Mouse (Mus musculus) CD4-positive, CD25-positive, alpha-beta regulatory T cell, adult 2 months (primary cell): ENCODE measurements around the gene Ddah2.

ENCODE experiments used
- DNase-seq: peaks from one replicate; pipeline ENCODE4 v3.0.0-alpha.2; 2012; ENCODE audit warnings: low read depth, low spot score

Gene Ddah2

DNA sequence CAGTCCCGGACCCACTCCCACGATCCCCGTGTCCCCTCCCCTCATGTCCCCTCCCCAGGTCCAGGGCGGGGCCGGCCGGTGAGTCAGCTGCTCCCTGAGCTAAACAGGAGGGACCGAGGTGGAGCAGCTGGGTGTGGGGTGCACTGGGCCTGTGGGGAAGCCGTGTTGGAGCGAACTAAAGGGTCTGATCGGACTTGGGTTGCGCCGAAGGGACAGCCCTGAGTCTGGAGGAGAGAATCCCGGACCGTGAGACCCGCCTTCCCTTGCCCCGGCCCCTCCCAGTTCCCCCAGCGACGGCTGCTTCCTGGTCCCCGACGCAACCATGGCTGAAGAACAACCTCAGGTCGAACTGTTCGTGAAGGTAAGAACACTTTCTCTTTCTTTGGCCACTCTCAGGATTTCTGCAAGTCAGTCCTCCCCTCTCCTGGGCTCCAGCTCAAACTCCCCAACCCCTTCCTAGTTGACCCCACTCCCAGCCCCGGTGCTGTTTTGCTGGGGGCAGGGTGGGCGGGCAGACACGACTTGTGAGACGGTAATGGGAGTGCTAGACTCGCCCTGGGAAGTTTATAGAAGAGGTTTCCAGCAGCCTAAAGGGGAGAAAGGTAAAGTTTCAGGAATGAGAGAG is 8.6 kb upstream of the Ddah2 start:
- peak; percentile 74 for DNase-seq

DNA sequence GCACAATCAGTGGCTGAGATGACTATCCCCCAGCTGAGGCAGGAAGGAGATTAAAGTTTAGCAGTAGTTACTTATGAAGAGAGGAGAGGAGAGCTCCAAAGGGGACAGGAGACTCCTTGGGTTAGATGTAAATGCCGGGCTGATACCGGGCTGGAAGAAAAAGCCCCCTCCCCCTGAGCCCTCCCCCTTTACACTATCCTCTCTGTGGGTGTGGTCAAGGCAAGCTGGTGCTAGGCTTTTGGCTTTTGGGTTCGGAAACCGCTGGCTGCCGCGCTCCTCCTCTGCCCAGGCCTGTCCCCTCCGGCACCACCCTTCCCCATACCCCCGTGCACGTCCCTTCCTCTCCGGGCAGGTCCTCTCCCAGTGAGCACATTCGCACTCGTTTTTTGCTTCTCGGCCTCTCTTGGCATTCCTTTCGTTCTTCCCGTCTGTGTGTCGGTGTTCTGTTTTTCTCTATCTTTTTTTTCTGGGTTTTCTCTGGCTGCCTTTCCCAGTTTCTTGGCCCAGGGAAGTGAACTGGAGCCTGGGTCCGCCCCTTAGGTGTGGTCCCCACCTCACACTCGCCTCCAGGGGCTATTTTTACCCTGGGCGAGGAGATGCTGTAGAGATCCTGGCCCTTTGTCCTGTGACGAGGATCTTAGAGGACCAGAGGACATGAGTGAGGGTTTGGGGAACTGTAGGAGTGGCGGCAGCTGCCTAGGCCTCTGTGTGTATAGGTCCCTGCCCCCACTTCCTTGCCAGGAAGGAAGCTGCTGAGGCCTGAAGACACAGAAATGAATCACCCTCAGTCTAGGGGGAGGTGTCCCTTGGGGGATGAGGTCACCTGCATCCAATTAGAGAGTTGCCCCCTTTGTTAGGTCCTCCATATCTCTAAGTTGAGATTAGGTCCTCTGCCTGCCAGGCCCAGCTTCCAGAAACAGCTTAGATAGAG is 7.4 kb upstream of the Ddah2 start:
- DNase-seq: peak; percentile 85

DNA sequence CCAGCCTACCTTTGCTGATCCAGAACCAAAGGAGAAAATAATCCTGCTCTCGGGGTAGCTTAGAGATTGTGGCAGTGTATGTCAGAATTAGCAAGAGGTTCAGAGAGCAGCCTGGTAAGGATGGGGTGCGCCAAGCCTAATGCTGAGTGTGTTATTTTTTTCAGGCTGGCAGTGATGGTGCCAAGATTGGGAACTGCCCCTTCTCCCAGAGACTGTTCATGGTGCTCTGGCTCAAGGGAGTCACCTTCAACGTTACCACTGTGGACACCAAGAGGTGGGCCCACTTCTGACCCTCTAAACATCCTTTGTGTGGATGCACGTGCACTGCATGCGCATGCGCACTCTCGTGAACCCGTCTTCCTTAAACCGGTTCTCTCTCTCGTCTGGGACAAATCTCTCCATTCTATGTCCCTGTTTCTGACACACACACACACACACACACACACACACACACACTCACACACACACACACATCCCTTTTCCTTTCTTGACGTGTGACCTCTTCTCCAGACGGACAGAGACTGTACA is 6.5 kb upstream of the Ddah2 start:
- no peak for DNase-seq

DNA sequence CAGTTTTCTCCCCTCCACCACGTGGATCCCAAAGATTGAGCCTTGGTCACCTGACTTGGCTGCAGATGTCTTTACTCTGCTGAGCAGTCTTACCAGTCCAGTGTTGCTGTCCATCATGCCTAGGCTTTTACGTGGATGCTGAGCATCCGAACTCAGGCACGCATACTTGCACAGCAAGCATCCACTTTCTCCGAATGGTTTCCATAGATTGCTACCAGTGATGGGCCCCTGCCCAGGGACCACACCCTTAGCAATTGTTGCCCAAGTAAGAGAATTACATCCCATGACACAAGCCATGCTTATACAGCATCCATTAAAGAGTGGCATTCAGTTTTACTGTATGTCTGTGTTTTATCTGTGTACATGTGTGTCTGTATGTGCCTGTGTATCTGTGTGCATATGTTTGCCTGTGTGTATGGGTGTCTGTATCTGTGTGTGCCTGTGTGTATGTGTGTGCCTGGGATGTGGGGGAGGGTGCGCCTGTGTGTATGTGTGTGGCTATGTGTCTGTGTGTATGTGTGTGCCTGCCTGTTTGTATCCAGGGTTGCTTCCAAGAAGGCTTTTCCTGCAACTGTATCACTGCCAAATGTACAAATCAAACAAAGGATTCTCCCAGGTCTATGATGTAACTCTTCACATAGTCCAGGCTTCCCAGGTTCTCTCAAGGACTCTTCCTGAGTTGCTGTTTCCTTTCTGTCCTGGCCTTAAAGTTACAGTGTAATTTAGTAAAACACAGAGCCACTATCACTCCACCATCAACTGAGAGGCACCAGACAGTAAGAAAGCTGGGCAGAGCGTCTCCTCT is 2.9 kb upstream of the Ddah2 start:
- no peak for DNase-seq

DNA sequence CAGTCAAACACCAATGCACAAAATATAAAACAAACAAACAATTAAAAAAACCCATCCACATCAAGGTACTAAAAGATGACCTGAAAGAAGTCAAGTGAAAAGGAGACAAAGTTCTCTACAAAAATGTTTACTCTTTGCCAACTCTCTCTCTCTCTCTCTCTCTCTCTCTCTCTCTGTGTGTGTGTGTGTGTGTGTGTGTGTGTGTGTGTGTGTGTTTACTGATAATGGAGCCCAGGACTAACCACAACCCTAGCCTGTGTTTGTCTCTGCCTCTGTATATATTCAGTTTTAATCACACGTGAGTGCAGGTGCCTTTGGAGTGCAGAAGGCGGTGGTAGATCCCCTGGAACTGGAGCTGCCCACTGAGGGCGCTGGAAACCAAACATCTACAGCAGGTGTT is 1.7 kb upstream of the Ddah2 start:
- DNase-seq: no peak

DNA sequence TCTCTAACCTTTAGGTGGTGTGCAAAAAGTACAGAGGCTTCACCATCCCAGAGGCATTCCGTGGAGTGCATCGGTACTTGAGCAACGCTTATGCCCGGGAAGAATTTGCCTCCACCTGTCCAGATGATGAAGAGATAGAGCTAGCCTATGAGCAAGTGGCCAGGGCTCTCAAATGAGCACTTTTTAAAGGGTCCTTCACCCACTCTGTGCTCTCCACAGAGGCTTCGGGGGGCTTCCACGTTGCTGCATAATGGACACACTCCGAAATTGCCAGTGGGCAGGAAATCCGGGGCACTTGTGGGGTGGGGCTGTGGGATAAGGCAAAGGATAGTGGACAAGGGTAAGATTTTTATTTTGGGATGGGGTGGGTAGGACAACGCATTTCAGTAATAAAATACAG is 519 bp upstream of the Ddah2 start:
- DNase-seq: no peak

DNA sequence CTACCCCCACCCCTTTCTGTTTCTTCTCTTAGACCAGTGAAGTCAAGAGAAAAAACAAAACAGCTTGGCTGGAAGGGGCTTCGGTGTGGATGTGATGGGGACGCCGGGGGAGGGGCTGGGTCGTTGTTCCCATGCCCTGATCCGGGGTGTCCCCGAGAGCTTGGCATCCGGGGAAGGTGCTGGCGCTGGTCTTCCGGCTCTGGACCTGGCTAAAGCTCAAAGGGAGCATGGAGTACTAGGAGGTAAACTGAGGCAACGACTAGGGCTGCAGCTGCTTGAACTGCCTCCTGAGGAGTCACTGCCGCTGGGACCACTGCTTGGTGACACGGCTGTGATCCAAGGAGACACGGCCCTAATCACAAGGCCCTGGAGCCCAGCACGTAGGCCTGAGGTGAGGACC is 1.2 kb downstream of the Ddah2 start:
- DNase-seq: no peak

DNA sequence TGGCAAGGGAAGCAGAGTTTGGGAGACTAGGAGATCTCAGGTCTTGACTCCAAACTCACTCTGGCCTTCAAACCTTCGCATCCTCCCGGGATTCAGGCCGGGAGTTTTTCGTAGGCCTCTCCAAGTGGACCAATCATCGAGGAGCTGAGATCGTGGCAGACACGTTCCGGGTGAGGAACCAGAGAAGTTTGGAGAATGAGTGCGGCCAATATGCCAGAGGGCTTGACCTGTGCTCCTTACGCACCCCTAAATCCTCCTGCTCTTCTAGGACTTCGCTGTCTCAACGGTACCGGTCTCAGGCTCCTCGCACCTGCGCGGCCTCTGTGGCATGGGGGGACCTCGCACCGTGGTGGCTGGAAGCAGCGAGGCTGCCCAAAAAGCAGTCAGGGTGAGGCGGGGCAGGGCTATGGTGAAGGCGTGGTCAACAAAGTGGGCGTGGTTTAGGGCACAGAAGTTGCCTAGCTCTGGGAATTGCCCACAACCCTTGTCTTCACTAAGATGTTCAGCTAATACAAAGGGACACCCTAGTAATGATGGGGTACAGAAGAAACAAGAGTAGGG is 2.0 kb downstream of the Ddah2 start:
- DNase-seq: no peak

DNA sequence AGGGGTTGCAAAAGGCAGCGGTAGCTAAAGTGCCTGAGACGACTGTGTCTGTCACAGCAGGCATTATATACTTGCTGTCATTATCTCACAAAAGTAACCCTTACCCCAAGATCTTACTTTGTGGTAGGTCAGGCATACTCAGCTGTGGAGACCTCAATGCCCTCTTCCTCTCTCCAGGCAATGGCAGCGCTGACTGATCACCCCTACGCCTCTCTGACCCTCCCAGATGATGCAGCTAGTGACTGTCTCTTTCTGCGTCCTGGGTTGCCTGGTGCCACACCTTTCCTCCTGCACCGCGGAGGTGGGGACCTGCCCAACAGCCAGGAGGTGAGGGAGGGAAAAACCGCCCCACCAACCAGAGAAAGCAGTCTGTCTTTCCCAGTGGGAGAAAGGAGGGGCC is 2.5 kb downstream of the Ddah2 start:
- DNase-seq: no peak

DNA sequence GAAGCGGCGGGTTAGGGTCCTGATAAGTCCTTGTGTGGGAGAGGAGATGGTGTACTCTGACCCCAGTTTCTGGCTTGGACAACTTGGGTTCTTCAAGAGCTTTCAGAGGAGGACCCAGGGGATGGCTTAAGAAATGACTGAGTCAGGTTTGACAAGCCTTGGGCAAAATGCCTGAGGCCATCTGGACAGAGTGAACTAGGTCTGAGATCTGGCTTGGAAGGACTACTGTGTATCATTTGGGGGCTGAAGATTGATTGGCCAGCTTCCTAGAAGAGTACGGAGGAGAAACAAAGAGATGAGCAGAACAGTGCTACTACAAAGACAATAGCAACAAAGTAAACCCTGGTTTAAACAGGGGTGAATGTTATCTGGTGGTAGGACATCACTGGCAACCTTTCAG is 4.6 kb downstream of the Ddah2 start:
- no peak for DNase-seq

DNA sequence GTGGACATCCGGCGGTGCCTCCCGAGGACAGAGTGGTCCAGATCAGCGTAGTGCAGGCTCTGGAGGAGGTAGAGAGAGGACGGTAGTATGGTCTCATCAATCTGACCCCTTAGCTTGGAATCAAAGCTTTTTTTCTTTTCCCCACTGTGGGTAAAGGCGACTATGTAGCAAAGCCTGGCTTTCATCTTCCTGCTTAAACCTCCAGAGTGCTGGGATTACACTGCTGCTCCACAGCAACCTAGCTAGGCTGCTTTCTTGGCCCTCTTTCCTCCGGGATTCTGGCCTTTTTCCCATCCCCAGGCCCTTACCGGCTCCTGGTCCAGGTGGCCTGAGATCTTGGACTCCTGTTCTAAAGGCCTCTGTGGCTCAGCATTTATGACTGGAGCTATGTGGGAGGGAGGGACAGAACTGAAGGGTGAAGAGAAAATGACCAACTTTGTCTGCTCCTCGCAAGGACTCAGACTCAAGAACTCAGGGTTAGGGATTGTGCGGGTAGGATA is 5.6 kb downstream of the Ddah2 start:
- no peak for DNase-seq

DNA sequence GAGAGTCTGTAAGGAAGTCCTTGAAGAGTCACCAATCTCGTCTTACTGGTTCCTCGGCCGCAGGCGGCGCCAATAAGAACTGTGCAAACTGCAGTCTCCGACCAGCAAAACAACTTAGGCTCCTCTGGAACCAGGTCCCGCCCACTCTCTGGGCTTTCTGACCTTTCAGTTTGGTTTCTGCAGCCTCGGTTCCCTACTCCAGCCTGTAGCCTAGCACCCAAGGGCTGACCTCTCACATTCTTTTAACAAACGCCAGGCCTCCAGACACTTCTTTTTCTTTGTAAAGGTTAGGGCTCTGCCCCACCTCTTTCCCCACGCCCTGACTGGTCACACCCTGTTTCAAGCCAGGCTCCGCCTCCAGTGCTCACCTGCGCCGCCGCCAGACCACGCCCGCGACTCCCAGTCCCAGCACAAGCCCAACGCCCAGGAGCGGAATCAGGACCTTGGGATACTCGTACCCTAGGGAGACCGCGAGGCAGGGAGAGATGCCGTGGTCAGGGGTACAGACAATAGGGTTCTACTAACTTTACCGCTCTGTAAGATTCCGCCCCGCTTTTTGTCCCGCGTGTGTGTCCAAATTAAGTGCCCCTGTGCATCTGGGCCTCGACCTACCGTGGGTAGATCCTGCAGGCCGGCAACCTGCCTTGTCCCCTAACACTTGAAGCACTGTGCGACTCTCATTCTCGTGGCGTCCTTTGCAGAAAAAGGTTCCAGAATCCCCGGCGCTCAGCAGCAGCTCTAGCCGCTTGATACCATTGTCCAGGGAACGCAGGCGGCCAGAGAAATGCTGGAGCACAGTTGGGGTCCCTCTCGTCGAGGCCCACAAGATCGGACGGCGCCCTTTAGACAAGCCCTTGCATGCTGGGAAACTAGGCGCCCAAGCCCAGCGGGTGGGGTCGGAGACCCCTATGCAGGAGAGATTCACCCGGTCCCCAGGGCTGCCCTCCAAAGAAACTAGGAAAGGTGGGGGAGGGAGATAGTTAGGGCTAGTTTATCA is 6.4 kb downstream of the Ddah2 start, which contains the start of gene Ly6g6c:
TSS of gene Ly6g6c (plus strand) at position 438 of the 997 bp plus-strand sequence.
- DNase-seq: peak; percentile 54

DNA sequence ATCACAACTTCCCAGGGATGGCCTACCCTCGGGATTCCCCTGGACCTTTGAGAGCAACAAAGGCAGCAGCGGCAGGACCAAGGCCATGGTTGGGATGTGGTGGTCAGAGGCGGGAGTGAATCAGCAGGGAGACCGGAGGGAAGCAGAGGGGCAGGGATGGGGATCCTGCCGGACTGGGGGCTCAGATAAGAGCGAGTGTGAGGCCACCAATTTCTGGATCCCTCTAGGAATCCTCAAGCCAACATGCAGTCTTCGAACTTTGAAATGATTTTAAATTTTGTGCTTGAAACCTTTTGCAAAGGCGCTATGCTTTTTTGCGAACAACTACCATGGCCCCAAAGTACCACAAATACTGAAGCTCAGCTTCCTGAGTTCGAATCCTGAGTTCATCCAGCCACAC is 7.2 kb downstream of the Ddah2 start, which contains the start of gene Mpig6b:
TSS of gene Mpig6b (minus strand) at position 101 of the 400 bp plus-strand sequence.
- DNase-seq: no peak

DNA sequence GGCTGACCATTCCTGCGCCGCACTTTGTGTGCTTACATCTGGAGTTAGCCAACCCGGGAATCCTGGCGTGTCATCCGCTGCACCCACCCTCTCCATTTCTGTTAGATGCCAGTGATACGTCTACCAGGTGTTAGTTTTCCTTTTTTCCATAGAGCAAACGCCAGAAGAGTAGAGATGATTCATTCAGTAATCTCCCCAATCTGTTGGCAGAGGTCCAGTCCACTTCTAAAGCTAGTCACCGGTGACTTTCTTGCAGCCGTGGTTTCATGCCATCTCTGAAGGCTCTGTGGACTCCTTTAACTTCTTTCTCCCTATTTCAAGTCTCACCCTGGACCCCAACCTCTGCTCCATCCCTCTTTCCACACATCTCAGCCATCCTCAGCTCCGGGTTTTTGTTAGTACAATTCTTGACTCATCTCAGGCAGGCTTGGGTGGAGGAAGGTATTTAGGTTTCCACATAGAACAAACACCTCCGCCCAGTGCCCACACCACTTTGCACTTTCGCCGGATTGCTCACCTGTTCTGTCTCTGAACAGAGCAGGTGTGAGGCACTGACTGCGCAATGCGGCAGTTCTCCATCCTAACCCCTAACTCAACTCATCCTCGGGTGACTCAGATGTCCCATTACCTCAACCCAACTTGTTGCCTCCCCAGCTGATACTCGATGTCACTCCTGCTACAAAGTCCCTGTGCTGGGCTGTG is 9.5 kb downstream of the Ddah2 start:
- no peak for DNase-seq

DNA sequence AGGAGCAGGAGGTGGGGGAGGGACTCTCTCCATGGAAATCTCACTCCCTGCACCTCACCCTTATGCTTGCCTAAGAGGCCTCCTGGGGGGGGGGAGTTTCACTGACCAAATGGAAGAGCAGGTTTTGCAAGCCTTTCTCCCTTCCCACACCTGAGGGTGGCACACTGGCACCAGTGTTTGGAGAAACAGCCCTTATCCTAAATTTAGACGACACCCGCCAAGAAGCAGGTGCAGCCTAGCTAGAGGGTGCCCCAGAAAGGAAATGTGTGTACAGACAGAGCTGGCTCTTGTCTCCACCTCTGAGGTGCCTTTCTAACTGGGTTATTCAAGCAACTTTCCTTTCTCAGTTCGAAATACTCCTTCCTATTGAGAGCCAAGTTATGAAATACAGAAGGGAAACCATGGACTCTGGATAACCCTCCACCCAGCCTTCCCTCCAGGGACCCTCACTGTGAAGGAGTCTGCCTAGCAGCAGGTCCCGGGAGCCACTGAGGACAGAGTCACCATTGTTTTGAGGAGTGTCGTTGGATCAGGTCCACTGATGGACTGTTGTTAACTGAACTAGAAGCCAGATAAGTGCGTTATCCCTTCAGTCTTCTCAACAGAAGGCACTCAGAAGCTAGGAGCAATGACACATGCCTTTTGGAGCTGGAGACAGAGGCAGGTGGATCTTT is 11.9 kb downstream of the Ddah2 start:
- no peak for DNase-seq

DNA sequence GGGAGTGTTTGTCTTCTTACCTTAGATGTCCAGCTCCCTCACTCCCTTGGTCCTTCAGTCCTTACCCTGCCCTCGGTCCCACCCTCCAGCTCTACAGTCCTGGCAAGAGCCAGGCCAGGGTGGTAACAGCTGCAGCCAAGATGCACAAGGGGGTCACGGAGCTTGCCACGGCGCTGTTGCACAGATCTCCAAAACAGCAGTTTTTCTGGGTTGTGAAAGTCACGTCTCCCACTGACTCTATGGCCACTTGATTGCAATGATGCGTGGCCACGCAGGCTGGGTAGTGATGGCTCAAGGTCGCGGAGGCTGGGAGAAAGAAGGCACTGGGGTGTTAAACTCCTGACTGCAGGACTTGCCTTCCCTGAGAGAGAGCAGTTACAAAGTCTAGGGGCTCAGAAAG is 12.6 kb downstream of the Ddah2 start:
- DNase-seq: no peak

DNA sequence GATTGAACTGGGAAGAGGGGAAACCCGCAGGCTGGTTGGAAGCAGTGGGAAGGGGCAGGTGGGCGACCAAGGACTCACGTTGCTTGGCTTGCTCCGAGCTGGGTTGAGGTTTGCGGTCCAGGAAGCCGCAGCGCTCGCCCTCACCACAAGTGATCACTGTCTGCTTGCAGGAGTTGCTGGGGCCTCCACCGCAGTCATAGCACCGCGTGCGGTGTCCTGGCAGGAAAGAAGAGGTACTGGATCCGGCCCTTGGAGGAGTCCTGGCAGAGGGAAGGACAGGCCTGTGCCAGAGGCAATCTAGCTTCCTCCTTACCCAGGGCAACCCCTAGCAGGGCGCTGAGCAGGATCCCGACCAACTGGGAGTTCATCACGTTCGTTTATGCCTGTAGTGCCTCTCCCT is 15.3 kb downstream of the Ddah2 start:
- DNase-seq: no peak

DNA sequence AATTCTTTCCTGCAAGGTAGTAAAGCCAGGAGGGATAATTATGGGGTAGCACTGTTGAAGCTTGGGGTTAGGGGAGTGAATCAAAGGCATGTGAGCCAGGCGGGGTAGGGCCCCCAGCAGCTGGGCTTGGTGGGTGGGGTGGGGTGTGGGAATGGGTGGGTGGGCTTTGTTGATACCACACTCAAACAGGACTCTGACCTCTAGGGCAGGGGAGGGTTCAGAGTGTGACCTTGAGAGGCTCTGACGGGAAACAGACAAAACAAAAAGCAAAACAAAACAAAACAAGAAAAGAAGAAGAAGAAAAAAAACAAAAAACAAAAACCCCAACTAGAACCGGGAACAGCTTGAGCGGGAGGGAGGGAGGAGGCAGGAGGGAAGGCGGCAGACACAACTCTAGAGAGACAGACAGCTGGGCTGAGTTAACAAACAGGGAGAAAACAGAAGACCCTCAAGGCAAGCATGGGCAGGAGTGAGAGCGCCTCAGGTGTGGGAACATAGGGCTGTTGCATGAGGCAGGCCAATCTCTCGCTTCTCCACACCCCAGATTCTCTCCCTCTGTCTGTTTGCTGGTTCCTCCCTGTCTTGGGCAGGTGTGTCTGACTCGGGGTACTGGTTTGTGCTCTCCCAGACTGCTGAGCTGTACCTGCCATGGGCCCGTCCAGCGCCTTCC is 17.8 kb downstream of the Ddah2 start, which contains the start of gene Ly6g6e:
TSS of gene Ly6g6e (plus strand) at position 396 of the 670 bp plus-strand sequence.
- DNase-seq: no peak
